Mouse (Mus musculus) hindbrain, embryonic 16.5 days (tissue): ENCODE data around the gene Slc25a39. TPM values are rescaled to one million over a fixed set of nuclear protein-coding genes. Genes with fewer than 3 reads are reported as not detected.

Experiments
- ATAC-seq: fragments of 200-750 bp; cut with Nextera tagmentation; 2 replicates; pipeline ENCODE4 v1.8.0; 2017; ENCODE audit warnings: moderate TSS enrichment, moderate library complexity
- H3K27ac ChIP-seq: fragments of 300-500 bp; sonication (generic); 2 replicates; pipeline ENCODE4 v1.5.1; 2014; ENCODE audit warnings: low read depth, mild to moderate bottlenecking, control low read depth, low read length, moderate library complexity
- H3K27me3 ChIP-seq: fragments of 300-500 bp; sonication (generic); replicated peaks from 2 replicates; pipeline ENCODE4 v1.6.1; 2014; ENCODE audit warnings: low read length; ENCODE audit not compliant: control insufficient read depth, insufficient read depth
- H3K36me3 ChIP-seq: fragments of 300-500 bp; sonication (generic); 2 replicates; pipeline ENCODE4 v1.6.1; 2014; ENCODE audit warnings: mild to moderate bottlenecking, low read length, moderate library complexity, mixed read lengths; ENCODE audit not compliant: control insufficient read depth, insufficient read depth
- H3K4me1 ChIP-seq: fragments of 300-500 bp; sonication (generic); 2 replicates; pipeline ENCODE4 v1.6.1; 2014; ENCODE audit warnings: low read depth, low read length; ENCODE audit not compliant: control insufficient read depth, insufficient read depth
- H3K4me2 ChIP-seq: fragments of 300-500 bp; sonication (generic); 2 replicates; pipeline ENCODE4 v1.6.1; 2014; ENCODE audit warnings: mild to moderate bottlenecking, low read length, control low read depth, moderate library complexity
- H3K4me3 ChIP-seq: fragments of 300-500 bp; sonication (generic); 2 replicates; pipeline ENCODE4 v1.5.1; 2014; ENCODE audit warnings: mild to moderate bottlenecking, low read length, control low read depth, moderate library complexity
- H3K9ac ChIP-seq: fragments of 300-500 bp; sonication (generic); 2 replicates; pipeline ENCODE4 v1.6.1; 2014; ENCODE audit warnings: low read depth, mild to moderate bottlenecking, control low read depth, low read length, moderate library complexity
- H3K9me3 ChIP-seq: fragments of 300-500 bp; sonication (generic); 2 replicates; pipeline ENCODE4 v1.6.1; 2014; ENCODE audit warnings: mild to moderate bottlenecking, low read length, moderate library complexity; ENCODE audit not compliant: control insufficient read depth
- WGBS: fragments of 180-500 bp; shearing (Covaris S2); extraction: QIAGEN DNeasy Blood & Tissue Kit; methylation state at CpG from one replicate; pipeline ENCODE4 v1.1.7; 2014; 5-methylcytosine and 5-hydroxymethylcytosine counted together
- polyA plus RNA-seq: library from polyadenylated mRNA; unstranded; fragments of >200 nt; fragmentation: Nextera tagmentation; extraction: Ambion mirVana; gene quantifications from 2 replicates; pipeline ENCODE4 v1.2.1, GENCODE M21; 2015

The Slc25a39 gene
- polyA plus RNA-seq, 1 experiment from 2014 or later = 187 TPM

GRCm38 (mm10) chr11:102438212-102439092, 30.7 kb upstream of the Slc25a39 start:
- Histone ChIP-seq H3K4me3 (peak overlapping the region; percentile 32), H3K9ac (peak overlapping the region; percentile 58), H3K4me2 (peak overlapping the region; percentile 59), H3K9me3 (no peaks in the 10 kb centered on the region), H3K27me3 (no peaks in the 10 kb centered on the region), H3K4me1 (peaks cover 19% of the 10 kb centered on the region), H3K27ac (peak overlapping the region; percentile 12; the same call in 1 of the 2 replicates), H3K36me3 (peaks cover 44% of the 10 kb centered on the region)
- peak; percentile 25 for ATAC-seq
- WGBS = 10% methylated on average over 77 of the region's 77 CpGs

GRCm38 (mm10) chr11:102437120-102438061, 29.6 kb upstream of the Slc25a39 start:
- Histone ChIP-seq H3K27me3 (no peaks in the 10 kb centered on the region), H3K9me3 (no peaks in the 10 kb centered on the region), H3K4me2 (peak overlapping the region; percentile 59), H3K36me3 (peaks cover 41% of the 10 kb centered on the region), H3K9ac (peak overlapping the region; percentile 58), H3K27ac (peak overlapping the region; percentile 21; the same call in 1 of the 2 replicates), H3K4me1 (peaks cover 19% of the 10 kb centered on the region), H3K4me3 (peak overlapping the region; percentile 32)
- WGBS = 5% methylated on average over 75 of the region's 87 CpGs
- ATAC-seq = no peak

DNA sequence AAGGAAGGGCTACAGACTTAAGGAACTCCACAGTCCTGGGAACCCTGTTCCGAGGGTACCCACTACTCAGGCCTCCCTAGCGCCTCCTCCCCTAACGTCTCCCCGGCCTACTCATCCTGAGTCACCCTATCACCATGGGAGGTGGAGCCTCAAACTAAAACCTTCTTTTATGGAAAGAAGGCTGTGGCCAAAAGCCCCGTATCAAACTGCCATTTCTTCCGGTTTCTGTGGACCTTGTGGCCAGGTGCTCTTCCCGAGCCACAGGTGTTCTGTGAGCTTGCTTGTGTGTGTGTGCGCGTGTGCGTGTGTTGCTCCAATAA, 28.7 kb upstream of the Slc25a39 start:
- 81% methylated on average over 10 of the region's 10 CpGs for WGBS
- no peak overlapping the region for H3K27ac ChIP-seq
- peaks cover 23% of the 10 kb centered on the region for H3K4me1 ChIP-seq
- H3K4me3 ChIP-seq = no peak overlapping the region
- H3K9me3 ChIP-seq = no peaks in the 10 kb centered on the region
- ATAC-seq = no peak
- H3K27me3 ChIP-seq = no peaks in the 10 kb centered on the region
- no peak overlapping the region for H3K9ac ChIP-seq
- peaks cover 37% of the 10 kb centered on the region for H3K36me3 ChIP-seq
- no peak overlapping the region for H3K4me2 ChIP-seq

GRCm38 (mm10) chr11:102435754-102436470, 28.2 kb upstream of the Slc25a39 start:
- peaks cover 26% of the 10 kb centered on the region for H3K4me1 ChIP-seq
- no peaks in the 10 kb centered on the region for H3K9me3 ChIP-seq
- no peaks in the 10 kb centered on the region for H3K27me3 ChIP-seq
- peaks cover 34% of the 10 kb centered on the region for H3K36me3 ChIP-seq
- H3K27ac ChIP-seq = no peak overlapping the region
- ATAC-seq = no peak
- H3K4me3 ChIP-seq = no peak overlapping the region
- 87% methylated on average over 18 of the region's 18 CpGs for WGBS
- H3K9ac ChIP-seq = no peak overlapping the region
- H3K4me2 ChIP-seq = no peak overlapping the region

DNA sequence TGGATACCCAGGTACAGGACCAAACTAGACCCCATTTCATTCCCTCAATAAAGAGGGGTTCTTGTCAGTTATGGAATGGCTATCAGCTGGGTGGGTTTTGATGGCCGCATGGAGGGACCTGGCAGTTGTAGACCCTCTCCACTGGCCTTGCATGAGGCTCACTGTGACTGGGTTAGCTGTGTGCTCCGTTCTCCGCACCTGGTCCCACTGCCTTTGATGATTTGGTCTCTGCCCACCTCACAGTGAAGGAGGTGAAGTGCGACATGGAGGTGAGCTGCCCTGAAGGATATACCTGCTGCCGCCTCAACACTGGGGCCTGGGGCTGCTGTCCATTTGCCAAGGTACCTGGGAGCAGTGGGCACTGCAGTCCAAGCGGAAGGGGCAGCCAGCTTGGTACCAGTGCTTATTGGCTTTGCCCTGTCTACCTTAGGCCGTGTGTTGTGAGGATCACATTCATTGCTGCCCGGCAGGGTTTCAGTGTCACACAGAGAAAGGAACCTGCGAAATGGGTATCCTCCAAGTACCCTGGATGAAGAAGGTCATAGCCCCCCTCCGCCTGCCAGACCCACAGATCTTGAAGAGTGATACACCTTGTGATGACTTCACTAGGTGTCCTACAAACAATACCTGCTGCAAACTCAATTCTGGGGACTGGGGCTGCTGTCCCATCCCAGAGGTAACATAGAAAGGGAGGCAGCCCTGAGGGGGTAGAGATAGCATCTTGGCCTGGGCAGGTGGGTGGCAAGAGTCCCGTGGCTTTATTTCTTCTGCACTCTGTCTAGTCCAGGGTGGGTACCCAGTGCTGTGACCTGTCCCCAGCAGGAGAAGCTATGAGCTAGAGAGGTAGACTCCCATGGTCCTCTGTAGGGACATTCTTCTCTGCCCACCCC, 27.3 kb upstream of the Slc25a39 start:
- Histone ChIP-seq H3K27ac (no peak overlapping the region), H3K4me2 (no peak overlapping the region), H3K36me3 (peaks cover 33% of the 10 kb centered on the region), H3K27me3 (no peaks in the 10 kb centered on the region), H3K9ac (no peak overlapping the region), H3K4me3 (no peak overlapping the region), H3K9me3 (no peaks in the 10 kb centered on the region), H3K4me1 (peaks cover 26% of the 10 kb centered on the region)
- ATAC-seq = no peak
- 89% methylated on average over 11 of the region's 11 CpGs for WGBS

GRCm38 (mm10) chr11:102434406-102434805, 26.7 kb upstream of the Slc25a39 start:
- Histone ChIP-seq H3K36me3 (peaks cover 27% of the 10 kb centered on the region), H3K27me3 (no peaks in the 10 kb centered on the region), H3K9ac (no peak overlapping the region), H3K9me3 (no peaks in the 10 kb centered on the region), H3K4me1 (peaks cover 32% of the 10 kb centered on the region), H3K27ac (no peak overlapping the region; the same call in 1 of the 2 replicates), H3K4me3 (no peak overlapping the region), H3K4me2 (no peak overlapping the region)
- ATAC-seq = peak; percentile 40; the same call in 1 of the 2 replicates
- WGBS = 6% methylated on average over 7 of the region's 7 CpGs

DNA sequence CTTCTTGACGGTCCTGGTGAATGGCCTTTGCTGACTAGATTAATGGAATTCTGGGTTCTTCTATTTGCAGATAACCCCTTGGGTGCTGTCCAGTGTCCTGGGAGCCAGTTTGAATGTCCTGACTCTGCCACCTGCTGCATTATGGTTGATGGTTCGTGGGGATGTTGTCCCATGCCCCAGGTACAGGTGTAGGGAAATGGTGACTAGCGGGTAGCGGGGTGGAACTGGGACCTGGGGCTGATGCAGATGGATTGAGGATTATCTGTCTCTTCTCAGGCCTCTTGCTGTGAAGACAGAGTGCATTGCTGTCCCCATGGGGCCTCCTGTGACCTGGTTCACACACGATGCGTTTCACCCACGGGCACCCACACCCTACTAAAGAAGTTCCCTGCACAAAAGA, 26.1 kb upstream of the Slc25a39 start:
- no peak overlapping the region for H3K4me3 ChIP-seq
- no peak overlapping the region for H3K4me2 ChIP-seq
- peaks cover 23% of the 10 kb centered on the region for H3K36me3 ChIP-seq
- H3K9ac ChIP-seq = no peak overlapping the region
- ATAC-seq = no peak
- H3K9me3 ChIP-seq = no peaks in the 10 kb centered on the region
- H3K4me1 ChIP-seq = peaks cover 33% of the 10 kb centered on the region
- WGBS = 84% methylated on average over 7 of the region's 7 CpGs
- no peak overlapping the region; the same call in 1 of the 2 replicates for H3K27ac ChIP-seq
- H3K27me3 ChIP-seq = no peaks in the 10 kb centered on the region

- no peak overlapping the region for H3K27ac ChIP-seq
- H3K4me1 ChIP-seq = peaks cover 24% of the 10 kb centered on the region
- peak overlapping the region; percentile 1; the same call in 1 of the 2 replicates for H3K9ac ChIP-seq
- H3K9me3 ChIP-seq = no peaks in the 10 kb centered on the region
- H3K4me3 ChIP-seq = no peak overlapping the region
- peaks cover 20% of the 10 kb centered on the region for H3K36me3 ChIP-seq
- no peak for ATAC-seq
- WGBS = 88% methylated on average over 6 of the region's 6 CpGs
- H3K27me3 ChIP-seq = no peaks in the 10 kb centered on the region
- H3K4me2 ChIP-seq = no peak overlapping the region
Measured at GRCm38 (mm10) chr11:102432896-102433295, 25.1 kb upstream of the Slc25a39 start.
